Mouse (Mus musculus): ENCODE measurements at regions not wholly inside any gene's neighbourhood (a gene's known extent, or its start where the extent isn't known, plus 50 kb on each side); places are given as distances from the start of the nearest gene placed in this dataset.

- TF ChIP-seq CTCF (IDR thresholded peaks at IDR 0.05; ENCODE audit: insufficient read depth, low read depth, low read length): no peak
- TF ChIP-seq POLR2A (IDR thresholded peaks at IDR 0.05; ENCODE audit: insufficient read depth, low read depth, low read length): no peak
These were observed 130.6 kb upstream of the Ado start for GRCm38 (mm10) chr10:67679382-67679781.

All from olfactory bulb, adult 2 months (tissue).